Mouse (Mus musculus) MEL (cell line): ENCODE results near the gene Cwc22.

ENCODE experiments used
- CTCF ChIP-seq, 3 experiments: IDR thresholded peaks in 2 of 3; conservative IDR thresholded peaks in 1 of 3; 2 replicates each; pipeline ENCODE4 v1.5.1; 2011 to 2012; ENCODE audit warnings: low read length in 3 of 3, low read depth in 2 of 3, mild to moderate bottlenecking in 2 of 3, improper control_type of control experiment in 1 of 3, inconsistent platforms in 1 of 3, mixed read lengths in 1 of 3, moderate library complexity in 1 of 3; ENCODE audit not compliant: control insufficient read depth in 1 of 3, insufficient read depth in 1 of 3, poor library complexity in 1 of 3, severe bottlenecking in 1 of 3
- ELF1 ChIP-seq: IDR thresholded peaks from 2 replicates; pipeline ENCODE4 v1.6.1; 2014; ENCODE audit warnings: low read depth, mild to moderate bottlenecking, inconsistent platforms, low read length, improper control_type of control experiment, moderate library complexity
- HCFC1 ChIP-seq: IDR thresholded peaks from 2 replicates; pipeline ENCODE4 v1.6.1; 2012; ENCODE audit warnings: low read depth, mild to moderate bottlenecking, inconsistent platforms, low read length, improper control_type of control experiment, moderate library complexity
- MAX ChIP-seq: IDR thresholded peaks from 2 replicates; pipeline ENCODE4 v1.6.1; 2011; ENCODE audit warnings: low read length, improper control_type of control experiment
- MYC ChIP-seq: IDR thresholded peaks from 2 replicates; pipeline ENCODE4 v1.6.1; 2011; ENCODE audit warnings: low read depth, mild to moderate bottlenecking, low read length, improper control_type of control experiment, moderate library complexity
- NELFE ChIP-seq: IDR thresholded peaks from 2 replicates; pipeline ENCODE4 v1.6.1; 2011; ENCODE audit warnings: low read depth, low read length, improper control_type of control experiment
- RCOR1 ChIP-seq: IDR thresholded peaks from 2 replicates; pipeline ENCODE4 v1.6.1; 2012; ENCODE audit warnings: low read depth, mild to moderate bottlenecking, inconsistent platforms, low read length, improper control_type of control experiment
- SIN3A ChIP-seq: IDR thresholded peaks from 2 replicates; pipeline ENCODE4 v1.6.1; 2012; ENCODE audit warnings: low read length, improper control_type of control experiment, inconsistent platforms
- TBP ChIP-seq: IDR thresholded peaks from 2 replicates; pipeline ENCODE4 v1.8.0; 2011; ENCODE audit warnings: low read depth, low read length, improper control_type of control experiment
- USF1 ChIP-seq: IDR thresholded peaks from 2 replicates; pipeline ENCODE4 v1.6.1; 2014; ENCODE audit warnings: low read depth, mild to moderate bottlenecking, inconsistent platforms, low read length, improper control_type of control experiment, moderate library complexity
- USF2 ChIP-seq, 2 experiments: IDR thresholded peaks; 2 replicates each; pipeline ENCODE4 v1.6.1; 2011 to 2012; ENCODE audit warnings: improper control_type of control experiment in 2 of 2, low read length in 2 of 2, borderline replicate concordance in 1 of 2, inconsistent platforms in 1 of 2, low read depth in 1 of 2, mild to moderate bottlenecking in 1 of 2; ENCODE audit not compliant: insufficient read depth in 1 of 2
- ZC3H11A ChIP-seq: IDR thresholded peaks from 2 replicates; pipeline ENCODE4 v1.6.1; 2012; ENCODE audit warnings: low read depth, mild to moderate bottlenecking, inconsistent platforms, low read length, improper control_type of control experiment
- ZKSCAN1 ChIP-seq: IDR thresholded peaks from 2 replicates; pipeline ENCODE4 v1.6.1; 2012; ENCODE audit warnings: low read depth, mild to moderate bottlenecking, inconsistent platforms, low read length, improper control_type of control experiment, moderate library complexity
- ZMIZ1 ChIP-seq: IDR thresholded peaks from 2 replicates; pipeline ENCODE4 v1.6.1; 2012; ENCODE audit warnings: low read depth, mild to moderate bottlenecking, inconsistent platforms, low read length, improper control_type of control experiment, moderate library complexity

GRCm38 (mm10) chr2:77863934-77864333, 82.2 kb downstream of the Cwc22 start:
- no peak for TF ChIP-seq TBP
- TF ChIP-seq ZMIZ1, result no peak
- TF ChIP-seq SIN3A, result no peak
- TF ChIP-seq HCFC1, result no peak
- no peak for TF ChIP-seq CTCF (IDR thresholded peaks at IDR 0.05 in 2 of 3, conservative IDR thresholded peaks at IDR 0.05 in 1 of 3; ENCODE audit: control insufficient read depth in 1 of 3, insufficient read depth in 1 of 3, low read depth in 2 of 3, low read length in 3 of 3, poor library complexity in 1 of 3, severe bottlenecking in 1 of 3)
- no peak for TF ChIP-seq RCOR1
- TF ChIP-seq ZC3H11A, result no peak
- TF ChIP-seq MAX, result no peak
- no peak for TF ChIP-seq USF1
- no peak for TF ChIP-seq ELF1
- no peak for TF ChIP-seq ZKSCAN1
- no peak for TF ChIP-seq NELFE
- TF ChIP-seq MYC, result no peak
- no peak for TF ChIP-seq USF2 (IDR thresholded peaks at IDR 0.05; ENCODE audit: borderline replicate concordance in 1 of 2, insufficient read depth in 1 of 2, low read depth in 1 of 2, low read length in 2 of 2)
